Mouse (Mus musculus) fat pad, adult 2 months (tissue): ENCODE results near the gene Map1a.

Experiments used
- DNase-seq: peaks from one replicate; pipeline ENCODE4 v3.0.0-alpha.2; 2011; ENCODE audit warnings: low read depth, low spot score; ENCODE audit errors: extremely low read depth

The Map1a gene

DNA sequence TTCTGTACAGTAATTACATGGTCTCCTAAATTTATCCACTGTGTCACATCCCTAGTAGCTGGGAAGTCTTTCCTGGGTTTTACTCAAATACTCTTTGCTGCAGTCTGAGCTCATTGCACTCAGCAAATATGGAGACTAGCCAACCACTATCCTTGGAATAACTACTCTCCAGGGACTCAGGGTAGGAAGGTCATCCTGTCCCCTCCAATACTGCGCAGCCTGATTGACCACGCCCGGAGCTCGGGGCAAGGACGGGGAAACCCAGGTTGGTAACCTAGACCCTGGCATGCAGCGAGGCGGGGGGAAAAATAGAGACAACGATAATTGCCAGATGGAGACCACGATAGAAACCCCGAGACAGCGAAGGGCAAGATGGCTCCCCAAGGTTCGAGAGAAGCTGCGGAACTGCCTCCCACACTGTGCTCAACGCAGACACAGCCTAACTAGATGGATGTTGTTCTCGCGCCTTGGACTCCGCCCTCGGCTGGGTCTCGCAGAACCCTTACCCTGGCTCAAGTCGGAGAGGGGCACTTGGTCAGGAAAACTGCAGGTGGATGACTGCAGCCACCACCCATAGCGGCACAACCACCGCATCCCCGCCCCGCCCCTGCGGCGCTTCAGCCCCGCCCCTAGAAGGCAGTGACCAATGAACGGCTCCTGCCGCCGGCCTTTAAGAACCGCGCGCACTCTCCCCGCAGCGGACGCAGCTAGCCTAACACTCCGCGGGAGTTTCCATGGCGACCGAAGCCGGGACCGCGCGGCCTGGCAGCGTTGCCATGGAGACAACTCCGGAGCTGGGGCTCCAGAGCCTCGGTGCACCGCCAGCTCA is at the start of gene Map1a:
TSS of gene Map1a (plus strand) at position 700 of the 829 bp plus-strand sequence.
- no peak for DNase-seq

GRCm38 (mm10) chr2:121244099-121244498 is 45.3 kb upstream of the Map1a start:
- no peak for DNase-seq

GRCm38 (mm10) chr2:121249758-121250157 is 39.6 kb upstream of the Map1a start:
- DNase-seq = no peak

DNA sequence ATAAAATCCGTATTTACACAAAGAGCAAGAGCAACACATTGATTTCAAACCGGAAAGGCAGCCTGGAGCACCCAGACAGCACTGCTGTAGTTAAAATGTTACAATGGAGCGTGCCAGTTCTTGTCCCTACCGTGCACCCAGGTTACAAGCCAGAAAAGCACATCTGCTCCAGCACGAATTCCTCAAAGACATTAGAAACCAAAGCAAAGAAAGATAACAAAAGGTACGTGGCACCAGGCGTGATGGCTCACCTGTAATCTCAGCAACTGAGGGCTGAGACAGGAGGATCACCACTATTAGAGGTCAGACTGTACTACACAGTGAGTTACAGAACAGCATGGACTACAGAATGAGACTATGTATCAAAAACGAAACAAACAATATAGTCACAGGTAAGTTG is 21.0 kb upstream of the Map1a start:
- no peak for DNase-seq

DNA sequence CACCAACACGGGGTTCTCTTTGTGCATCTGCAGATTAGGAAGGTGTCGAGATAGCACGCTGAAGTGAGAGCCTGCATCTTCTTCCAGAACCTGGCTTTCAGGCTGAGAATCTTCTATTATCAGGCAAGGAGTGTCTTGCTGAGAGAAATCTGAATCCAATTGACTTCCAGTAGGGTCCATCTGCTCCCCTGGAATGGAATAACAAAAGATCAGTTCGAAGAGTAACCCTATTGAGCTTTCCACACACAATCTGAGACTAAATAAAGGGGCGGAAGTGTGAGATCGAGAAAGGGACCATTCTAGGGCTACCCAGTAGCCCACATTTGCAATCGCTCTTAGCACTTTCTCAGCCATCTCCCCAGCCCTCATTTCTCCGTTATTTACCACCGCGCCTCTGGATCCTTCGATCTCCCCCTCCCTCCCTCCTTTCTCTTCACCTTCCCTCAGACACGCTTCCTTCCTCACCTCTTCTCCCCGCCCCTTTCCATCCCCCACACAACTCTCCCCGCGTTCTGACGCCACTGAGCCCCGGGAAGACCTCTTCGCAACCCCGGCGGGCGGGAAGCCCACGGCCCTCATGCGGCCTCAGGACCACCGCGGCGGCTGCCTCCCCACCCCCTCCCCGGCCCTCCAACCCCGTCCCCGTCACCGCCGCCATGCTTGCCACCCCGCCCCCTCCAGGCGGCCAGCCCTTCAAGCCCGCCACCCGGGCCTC is 18.7 kb upstream of the Map1a start:
- no peak for DNase-seq

GRCm38 (mm10) chr2:121271236-121271927 is 18.0 kb upstream of the Map1a start, which contains the start of gene Trp53bp1:
Trp53bp1 (minus strand) TSS chr2:121271407.
- peak; percentile 39 for DNase-seq

DNA sequence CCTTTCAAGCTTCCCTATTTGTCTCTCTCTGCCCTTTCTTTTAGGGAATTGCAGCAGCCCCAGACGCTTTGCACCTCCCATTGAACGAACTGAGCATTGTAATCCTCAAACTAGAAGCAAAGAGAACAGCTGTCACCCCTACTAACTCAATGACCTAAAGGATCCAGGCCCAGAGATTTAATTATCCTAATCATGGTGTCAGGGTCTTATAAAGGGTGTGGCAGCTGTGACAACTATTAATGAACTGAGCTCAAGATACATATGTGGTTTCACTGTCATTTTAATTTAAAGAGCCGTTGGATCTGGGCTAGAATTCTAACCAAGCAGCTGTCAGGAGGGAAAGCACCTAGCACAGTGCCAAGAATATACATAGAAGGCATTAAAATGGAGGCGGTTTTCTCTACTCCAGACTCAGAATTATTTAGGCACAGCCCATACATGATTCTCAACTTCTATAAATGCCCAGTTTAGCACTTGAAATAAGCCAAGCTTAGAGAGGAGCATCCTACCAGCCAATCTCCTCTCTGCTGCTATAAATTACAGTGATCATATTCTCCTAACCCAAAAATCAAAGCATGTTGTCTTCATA is 17.4 kb upstream of the Map1a start:
- DNase-seq = no peak

DNA sequence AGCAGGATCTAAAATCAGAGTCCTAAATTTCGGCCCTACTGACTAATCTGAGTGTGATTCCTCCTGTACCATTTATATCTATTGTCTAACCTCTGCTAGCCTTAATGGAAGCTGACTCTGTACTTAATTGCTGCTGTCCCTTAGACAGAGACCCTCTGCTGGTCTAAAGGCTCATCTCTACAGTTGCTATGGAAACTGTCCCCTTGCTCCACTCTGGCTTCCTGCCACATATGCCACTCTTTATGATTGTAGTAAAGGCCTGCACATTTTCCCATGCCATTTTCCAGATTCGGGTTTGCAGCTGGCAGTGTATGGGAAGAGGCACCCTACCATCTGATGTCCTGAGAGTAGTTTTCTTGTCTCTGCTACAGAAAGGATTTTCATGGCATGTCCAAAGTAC is 1.6 kb upstream of the Map1a start:
- no peak for DNase-seq

DNA sequence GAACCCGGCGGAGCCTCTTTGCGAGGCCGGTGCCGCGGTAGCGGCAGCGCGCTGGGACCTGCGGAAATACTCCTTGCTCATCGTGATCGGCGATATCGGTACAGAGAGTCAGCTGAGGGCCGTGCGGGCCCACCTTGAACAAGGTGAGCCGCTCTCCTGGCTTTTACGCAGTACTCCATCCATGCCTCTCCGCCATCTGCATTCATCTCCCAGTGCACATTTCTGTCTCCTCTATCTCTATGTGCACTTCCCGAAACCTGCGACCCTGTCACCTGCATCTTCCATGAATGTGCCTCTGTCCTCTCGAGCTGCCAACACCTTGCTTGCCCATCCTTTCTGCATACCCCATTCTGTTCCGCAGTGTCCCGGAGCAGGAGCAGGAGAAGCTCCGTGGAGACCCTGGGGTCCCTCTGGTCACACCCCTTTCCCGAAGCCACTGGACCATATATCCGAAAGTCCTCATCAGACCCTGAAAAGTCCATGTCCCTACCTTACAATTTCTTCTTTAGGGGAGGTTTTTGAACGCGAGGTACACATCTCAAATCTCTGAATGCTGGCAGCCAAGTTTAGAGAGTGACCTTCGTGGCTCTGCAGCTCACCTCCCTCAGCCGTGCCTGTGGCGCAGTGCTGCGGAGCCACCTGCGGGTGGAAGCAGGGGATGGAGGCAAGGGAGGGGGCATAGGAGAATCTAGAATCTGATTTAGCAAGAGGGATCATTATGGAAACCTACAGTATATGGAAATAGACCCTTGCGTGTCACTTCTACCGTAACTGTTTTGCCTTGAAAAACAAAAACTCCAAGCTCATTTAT is 535 bp downstream of the Map1a start:
- no peak for DNase-seq

- DNase-seq = no peak
Measured at GRCm38 (mm10) chr2:121292316-121293013, 3.1 kb downstream of the Map1a start.

DNA sequence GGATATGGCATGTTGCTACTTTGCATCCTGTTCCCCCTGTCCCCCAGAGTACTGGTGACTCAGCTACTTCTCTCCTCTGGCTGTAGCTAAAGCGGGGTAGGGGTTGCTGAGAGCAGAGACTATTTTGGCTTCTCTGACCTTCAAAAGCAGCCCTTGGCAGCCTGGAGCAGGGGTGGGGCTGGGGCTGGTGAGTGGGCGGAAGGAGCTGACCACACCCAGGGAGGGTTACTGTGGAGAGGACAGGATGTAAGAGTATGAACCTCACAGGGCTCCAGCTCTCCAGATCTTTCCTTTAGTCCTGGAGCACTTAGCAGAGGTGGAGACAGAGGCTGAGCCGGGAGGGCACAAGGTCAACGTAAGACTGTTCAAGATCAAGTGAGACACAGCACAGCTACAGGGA is 4.8 kb downstream of the Map1a start:
- DNase-seq = no peak

DNA sequence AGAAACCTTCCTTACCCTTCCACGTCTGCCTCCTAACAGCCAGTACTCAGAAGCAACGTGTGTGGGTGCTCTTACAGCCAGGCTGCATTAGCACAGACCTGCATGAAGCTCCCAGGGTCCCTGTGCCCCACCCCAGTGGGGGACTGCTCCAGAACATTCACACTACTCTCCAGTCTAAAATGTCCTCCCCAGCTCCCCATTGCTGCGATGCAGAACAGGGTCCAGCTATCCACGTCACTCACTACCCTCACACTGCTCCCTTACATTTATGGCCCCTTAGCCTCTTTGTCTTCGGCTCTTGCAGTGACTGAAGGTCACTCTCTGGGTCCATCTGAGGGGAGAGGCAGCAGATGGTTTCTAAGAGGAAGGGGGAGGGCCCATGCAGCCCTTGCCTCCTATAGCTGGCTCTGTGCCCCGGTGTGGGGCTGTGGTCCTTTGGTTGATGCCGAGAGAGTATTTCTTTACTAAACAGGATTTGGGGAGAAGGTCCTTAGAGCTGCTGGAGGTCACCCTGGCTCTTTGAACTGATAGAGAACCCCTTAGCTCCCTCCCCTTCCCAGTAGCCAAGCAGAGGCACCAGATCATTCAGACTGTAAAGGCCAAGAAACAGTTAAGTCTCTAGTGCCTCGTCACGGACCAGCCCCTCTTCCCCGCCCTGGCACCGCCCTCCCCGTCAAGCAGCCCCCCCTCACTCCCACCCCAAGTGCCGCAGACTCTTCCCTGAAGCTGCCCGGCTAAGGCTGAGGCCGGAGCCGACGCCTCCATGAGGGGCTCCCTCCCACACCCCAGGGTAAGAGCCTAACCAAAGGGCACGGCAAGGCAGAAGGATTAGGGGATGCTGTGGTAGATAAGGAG is 5.6 kb downstream of the Map1a start:
- DNase-seq = no peak

DNA sequence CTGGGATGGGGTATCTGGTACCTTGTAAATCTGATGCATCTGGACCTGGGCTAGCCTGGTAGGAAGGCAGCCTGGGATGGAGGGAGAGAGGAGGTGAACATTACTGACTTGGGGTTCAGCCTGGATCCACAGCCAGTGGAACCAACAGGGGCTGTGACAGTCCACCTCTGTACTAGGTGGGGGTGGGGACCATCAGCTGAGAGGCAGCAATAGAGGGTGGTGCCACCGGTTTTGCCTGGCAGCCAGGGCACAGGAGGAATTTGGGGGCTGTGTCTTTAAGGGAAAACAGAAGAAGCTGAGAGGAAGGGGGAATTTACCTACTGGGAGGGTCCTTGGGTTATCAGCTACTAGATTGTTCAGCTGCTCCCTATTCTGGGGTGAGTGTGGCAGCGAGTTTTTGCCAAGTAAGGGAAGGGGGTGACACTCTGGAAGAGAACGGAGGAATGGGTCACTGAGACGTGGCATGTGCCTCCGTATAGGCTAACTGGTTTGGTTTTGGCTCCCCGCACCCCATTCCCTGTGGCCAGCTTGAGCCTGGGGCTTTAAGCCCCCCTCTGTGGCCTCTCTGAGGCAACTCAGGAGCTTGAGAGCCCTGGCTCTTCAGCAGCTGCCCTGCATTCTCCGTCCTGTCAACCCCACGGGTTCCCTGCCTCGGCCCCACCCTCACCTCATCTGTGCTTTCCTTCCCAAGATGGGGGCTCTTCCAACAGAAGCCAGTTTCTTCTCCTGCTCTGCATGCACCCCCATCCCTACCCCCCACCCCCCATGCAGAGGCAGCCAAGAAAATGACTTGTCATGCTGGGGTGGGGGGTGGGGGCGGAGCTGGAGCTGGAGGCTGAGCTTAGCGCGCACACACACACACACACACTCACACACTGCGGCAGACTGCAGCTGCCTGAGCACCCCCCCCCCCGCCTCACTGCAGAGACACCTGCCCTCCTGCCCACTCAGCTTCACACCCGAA is 6.5 kb downstream of the Map1a start:
- no peak for DNase-seq

GRCm38 (mm10) chr2:121296754-121297231 is 7.4 kb downstream of the Map1a start:
- no peak for DNase-seq

DNA sequence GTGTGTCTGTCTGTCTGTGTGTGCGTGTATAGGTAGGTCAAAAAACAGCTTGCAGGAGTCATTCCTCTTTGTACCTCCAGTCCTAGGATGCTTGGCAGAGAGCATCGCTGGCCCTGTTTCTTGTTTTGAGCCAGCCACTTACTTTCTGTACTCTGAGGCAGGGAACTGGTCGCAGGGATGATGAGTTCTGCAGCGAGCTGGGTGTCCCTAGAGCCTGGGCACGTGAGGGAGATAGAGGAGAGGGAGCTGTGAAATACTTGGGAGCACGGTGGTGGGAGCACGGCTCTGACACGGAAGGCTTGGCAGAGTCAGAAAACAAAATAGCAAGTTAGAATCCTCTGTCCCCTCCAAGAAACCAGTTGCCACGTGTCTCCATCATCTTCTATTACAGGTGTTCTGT is 8.3 kb downstream of the Map1a start:
- DNase-seq = no peak

DNA sequence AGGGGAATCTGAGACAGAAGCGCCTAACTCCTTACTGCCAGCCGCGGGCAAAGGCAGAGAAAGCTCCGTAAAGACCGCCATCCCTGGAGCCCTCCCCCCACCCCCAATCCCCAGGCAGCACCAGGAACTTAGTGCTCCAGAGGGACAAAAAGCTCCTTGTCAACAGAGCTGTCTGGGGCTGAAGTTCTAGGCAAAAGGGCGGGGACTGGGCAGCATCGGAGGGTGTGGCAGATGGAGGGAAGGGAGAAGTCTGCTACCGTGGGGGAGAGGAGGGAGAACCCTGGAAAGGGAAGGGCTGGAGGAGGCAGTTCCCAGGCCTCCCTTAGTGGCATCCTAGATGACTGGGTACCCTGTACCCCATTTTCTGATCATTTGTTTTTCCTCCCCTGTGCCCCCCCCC is 8.7 kb downstream of the Map1a start:
- DNase-seq = no peak

GRCm38 (mm10) chr2:121299471-121299870 is 10.1 kb downstream of the Map1a start:
- no peak for DNase-seq

DNA sequence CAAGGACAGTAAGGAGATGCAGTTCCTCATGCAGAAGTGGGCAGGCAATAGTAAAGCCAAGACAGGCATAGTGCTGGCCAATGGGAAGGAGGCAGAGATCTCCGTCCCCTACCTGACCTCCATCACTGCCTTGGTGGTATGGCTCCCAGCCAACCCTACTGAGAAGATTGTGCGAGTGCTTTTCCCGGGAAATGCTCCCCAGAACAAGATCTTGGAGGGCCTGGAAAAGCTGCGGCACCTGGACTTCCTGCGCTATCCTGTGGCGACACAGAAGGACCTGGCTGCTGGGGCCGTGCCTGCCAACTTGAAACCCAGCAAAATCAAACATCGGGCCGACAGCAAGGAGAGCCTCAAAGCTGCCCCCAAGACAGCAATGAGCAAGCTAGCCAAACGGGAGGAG is 10.6 kb downstream of the Map1a start:
- DNase-seq = no peak
